Mouse (Mus musculus) brain, embryonic 14.5 days (tissue): ENCODE results near the gene Tsku.

Source experiments
- CTCF ChIP-seq: fragments of 200-500 bp; IDR thresholded peaks from 2 replicates; pipeline ENCODE4 v1.5.1; 2012; ENCODE audit warnings: inconsistent platforms, mild to moderate bottlenecking, moderate library complexity, borderline replicate concordance; ENCODE audit not compliant: insufficient read depth, insufficient read length; ENCODE audit errors: extremely low read depth
- POLR2A ChIP-seq: fragments of 200-500 bp; IDR thresholded peaks from 2 replicates; pipeline ENCODE4 v1.6.1; 2012; ENCODE audit warnings: mild to moderate bottlenecking, inconsistent platforms, borderline replicate concordance; ENCODE audit not compliant: poor library complexity, insufficient read depth, insufficient read length, severe bottlenecking; ENCODE audit errors: extremely low read depth

DNA sequence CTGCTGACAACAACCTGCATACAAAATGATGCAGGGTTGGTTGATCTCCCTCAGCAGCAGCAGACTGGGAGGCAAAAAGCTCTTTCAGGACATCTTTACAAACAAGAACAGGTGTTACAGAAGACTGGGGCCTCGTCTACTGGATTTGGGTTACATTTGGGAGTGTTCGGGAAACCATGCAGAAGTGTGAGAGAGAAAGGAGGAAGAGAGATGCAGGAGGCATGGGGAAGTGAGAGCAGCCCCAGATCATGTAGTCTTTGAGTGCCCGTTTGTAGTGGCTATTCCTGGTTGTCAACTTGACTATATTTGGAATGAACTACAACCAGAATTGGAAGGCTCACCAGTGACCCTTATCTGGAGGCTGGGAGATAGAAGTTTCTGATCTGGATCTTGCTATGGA, 38.7 kb downstream of the Tsku start:
- TF ChIP-seq CTCF (no peak), POLR2A (no peak)
